Mouse (Mus musculus): Measurements from ENCODE around the gene Abraxas2.

DNA sequence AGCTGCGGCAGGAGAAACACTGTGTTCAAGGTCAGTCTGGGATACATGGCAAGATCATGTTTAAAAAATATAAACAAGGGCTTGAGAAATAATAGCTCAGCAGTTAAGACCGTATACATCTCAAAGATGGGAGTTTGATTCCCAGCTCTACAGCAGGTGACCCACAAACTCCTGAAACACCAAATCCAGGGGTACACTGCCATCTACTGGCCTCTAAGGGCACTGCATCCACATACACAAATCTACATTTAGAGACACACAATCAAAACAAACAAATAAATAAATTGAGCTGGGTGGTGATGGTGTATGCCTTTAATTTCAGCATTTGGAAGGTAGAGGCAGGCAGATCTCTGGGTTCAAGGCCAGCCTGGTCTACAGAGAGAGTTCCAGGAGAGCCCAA, 39.2 kb downstream of the Abraxas2 start:
- TF ChIP-seq CTCF (IDR thresholded peaks at IDR 0.05; ENCODE audit: control insufficient read depth, insufficient read depth, insufficient read length) (no peak), MYOD1 (IDR thresholded peaks at IDR 0.05; ENCODE audit: control insufficient read depth, insufficient read length, low read depth) (no peak), CEBPB (IDR thresholded peaks at IDR 0.05; ENCODE audit: low read depth) (no peak), MYOG (IDR thresholded peaks at IDR 0.05; ENCODE audit: control insufficient read depth, extremely low read depth, insufficient read length) (no peak), USF1 (IDR thresholded peaks at IDR 0.05; ENCODE audit: low read depth) (no peak)
